Mouse (Mus musculus): Measurements from ENCODE around the gene Rtn4rl2. TPM values are rescaled to one million over a fixed set of nuclear protein-coding genes. Genes with fewer than 3 reads are reported as not detected.

The Rtn4rl2 gene
- total RNA-seq, 1 experiment: 0.80 TPM

- TF ChIP-seq CHD2 (IDR thresholded peaks at IDR 0.05; ENCODE audit: low read depth, low read length): no peak
- TF ChIP-seq ZNF384 (IDR thresholded peaks at IDR 0.05; ENCODE audit: low read depth, low read length): no peak
- TF ChIP-seq MAFK (IDR thresholded peaks at IDR 0.05; ENCODE audit: insufficient read depth, low read depth, low read length): no peak
- TF ChIP-seq HCFC1 (IDR thresholded peaks at IDR 0.05; ENCODE audit: borderline replicate concordance, insufficient read depth, low read length): no peak
- TF ChIP-seq ZC3H11A (IDR thresholded peaks at IDR 0.05; ENCODE audit: borderline replicate concordance, low read depth, low read length): no peak
- DNase-seq (ENCODE audit: low read depth, low spot score): no peak
- Histone ChIP-seq H3K4me1 (ENCODE audit: control insufficient read depth in 2 of 2, insufficient read depth in 2 of 2, low read length in 2 of 2, poor library complexity in 1 of 2) (peaks cover 3 to 4% of the 10 kb centered on the region in 2 experiments; a peak in 3 of 4 replicates), H3K27ac (ENCODE audit: insufficient read depth, low read depth, low read length, poor library complexity, severe bottlenecking) (no peak overlapping the region), H3K4me3 (ENCODE audit: insufficient read depth in 1 of 2, low read depth in 1 of 2, low read length in 2 of 2, poor library complexity in 1 of 2, severe bottlenecking in 1 of 2) (no peak overlapping the region), H3K9ac (ENCODE audit: insufficient read depth, low read depth, low read length, poor library complexity, severe bottlenecking) (no peak overlapping the region), H3K36me3 (ENCODE audit: control insufficient read depth, insufficient read depth, low read length, poor library complexity, severe bottlenecking) (no peaks in the 10 kb centered on the region), H3K9me3 (ENCODE audit: control insufficient read depth, insufficient read depth, low read depth, low read length) (no peaks in the 10 kb centered on the region)
- in situ Hi-C loops (cut with MboI; ENCODE audit: low sequenced_read_pairs in 2 of 2, unreplicated experiment in 2 of 2): no loop called here
Observed at GRCm38 (mm10) chr2:84843654-84844053, 42.9 kb downstream of the Rtn4rl2 start.

GRCm38 (mm10) chr2:84841905-84842304 lies 44.6 kb downstream of the Rtn4rl2 start:
- in situ Hi-C loops (cut with MboI; ENCODE audit: low sequenced_read_pairs in 2 of 2, unreplicated experiment in 2 of 2): no loop called here
- no peaks in the 10 kb centered on the region for H3K9me3 ChIP-seq (ENCODE audit: control insufficient read depth, insufficient read depth, low read depth, low read length)
- H3K4me1 ChIP-seq (ENCODE audit: control insufficient read depth in 2 of 2, insufficient read depth in 2 of 2, low read length in 2 of 2, poor library complexity in 1 of 2): peaks cover 15 to 18% of the 10 kb centered on the region in 2 experiments; a peak in 3 of 4 replicates
- no peaks in the 10 kb centered on the region for H3K36me3 ChIP-seq (ENCODE audit: control insufficient read depth, insufficient read depth, low read length, poor library complexity, severe bottlenecking)
- H3K27ac ChIP-seq (ENCODE audit: insufficient read depth, low read depth, low read length, poor library complexity, severe bottlenecking): no peak overlapping the region
- TF ChIP-seq ZC3H11A (IDR thresholded peaks at IDR 0.05; ENCODE audit: borderline replicate concordance, low read depth, low read length) (no peak), CHD2 (IDR thresholded peaks at IDR 0.05; ENCODE audit: low read depth, low read length) (no peak), MAFK (IDR thresholded peaks at IDR 0.05; ENCODE audit: insufficient read depth, low read depth, low read length) (no peak), ZNF384 (IDR thresholded peaks at IDR 0.05; ENCODE audit: low read depth, low read length) (no peak), HCFC1 (IDR thresholded peaks at IDR 0.05; ENCODE audit: borderline replicate concordance, insufficient read depth, low read length) (no peak)
- H3K9ac ChIP-seq (ENCODE audit: insufficient read depth, low read depth, low read length, poor library complexity, severe bottlenecking): no peak overlapping the region
- no peak overlapping the region for H3K4me3 ChIP-seq (ENCODE audit: insufficient read depth in 1 of 2, low read depth in 1 of 2, low read length in 2 of 2, poor library complexity in 1 of 2, severe bottlenecking in 1 of 2)
- DNase-seq (ENCODE audit: low read depth, low spot score): no peak

- H3K9ac ChIP-seq (ENCODE audit: insufficient read depth, low read depth, low read length, poor library complexity, severe bottlenecking): peak overlapping the region; percentile 81
- no peaks in the 10 kb centered on the region for H3K9me3 ChIP-seq (ENCODE audit: control insufficient read depth, insufficient read depth, low read depth, low read length)
- H3K27ac ChIP-seq (ENCODE audit: insufficient read depth, low read depth, low read length, poor library complexity, severe bottlenecking): no peak overlapping the region
- no peak for DNase-seq (ENCODE audit: low read depth, low spot score)
- no peak for TF ChIP-seq ZNF384 (IDR thresholded peaks at IDR 0.05; ENCODE audit: low read depth, low read length)
- H3K4me1 ChIP-seq (ENCODE audit: control insufficient read depth in 2 of 2, insufficient read depth in 2 of 2, low read length in 2 of 2, poor library complexity in 1 of 2): peaks cover 18 to 19% of the 10 kb centered on the region in 2 experiments; a peak in 3 of 4 replicates
- H3K36me3 ChIP-seq (ENCODE audit: control insufficient read depth, insufficient read depth, low read length, poor library complexity, severe bottlenecking): no peaks in the 10 kb centered on the region
- in situ Hi-C loops (cut with MboI; ENCODE audit: low sequenced_read_pairs in 2 of 2, unreplicated experiment in 2 of 2): no loop called here
- H3K4me3 ChIP-seq (ENCODE audit: insufficient read depth in 1 of 2, low read depth in 1 of 2, low read length in 2 of 2, poor library complexity in 1 of 2, severe bottlenecking in 1 of 2): peak overlapping the region; percentile 78 to 87
Observed at GRCm38 (mm10) chr2:84840748-84841563, 45.6 kb downstream of the Rtn4rl2 start.

GRCm38 (mm10) chr2:84840016-84840747 lies 46.3 kb downstream of the Rtn4rl2 start:
- H3K9me3 ChIP-seq (ENCODE audit: control insufficient read depth, insufficient read depth, low read depth, low read length): no peaks in the 10 kb centered on the region
- in situ Hi-C loops (cut with MboI; ENCODE audit: low sequenced_read_pairs in 2 of 2, unreplicated experiment in 2 of 2): no loop called here

More at GRCm38 (mm10) chr2:84840016-84840747, 46.3 kb downstream of the Rtn4rl2 start:
- Histone ChIP-seq H3K4me1 (ENCODE audit: control insufficient read depth in 2 of 2, insufficient read depth in 2 of 2, low read length in 2 of 2, poor library complexity in 1 of 2) (peaks cover 18 to 19% of the 10 kb centered on the region in 2 experiments; a peak in 3 of 4 replicates), H3K27ac (ENCODE audit: insufficient read depth, low read depth, low read length, poor library complexity, severe bottlenecking) (no peak overlapping the region), H3K4me3 (ENCODE audit: insufficient read depth in 1 of 2, low read depth in 1 of 2, low read length in 2 of 2, poor library complexity in 1 of 2, severe bottlenecking in 1 of 2) (peak overlapping the region; percentile 78 to 87), H3K9ac (ENCODE audit: insufficient read depth, low read depth, low read length, poor library complexity, severe bottlenecking) (peak overlapping the region; percentile 81), H3K36me3 (ENCODE audit: control insufficient read depth, insufficient read depth, low read length, poor library complexity, severe bottlenecking) (no peaks in the 10 kb centered on the region)
- DNase-seq (ENCODE audit: low read depth, low spot score): no peak
- TF ChIP-seq HCFC1 (IDR thresholded peaks at IDR 0.05; ENCODE audit: borderline replicate concordance, insufficient read depth, low read length): no peak
- TF ChIP-seq CHD2 (IDR thresholded peaks at IDR 0.05; ENCODE audit: low read depth, low read length): no peak
- TF ChIP-seq ZNF384 (IDR thresholded peaks at IDR 0.05; ENCODE audit: low read depth, low read length): no peak
- no peak for TF ChIP-seq MAFK (IDR thresholded peaks at IDR 0.05; ENCODE audit: insufficient read depth, low read depth, low read length)
- no peak for TF ChIP-seq ZC3H11A (IDR thresholded peaks at IDR 0.05; ENCODE audit: borderline replicate concordance, low read depth, low read length)
